Mouse (Mus musculus): ENCODE results near the gene Gpc6. TPM values are rescaled to one million over a fixed set of nuclear protein-coding genes. Genes with fewer than 3 reads are reported as not detected.
A peak's percentile ranks its signal among the peaks of the same experiment; 100 is the strongest.

Gpc6 gene
- polyA plus RNA-seq, 1 experiment from 2014 or later: 37.7 TPM

DNA sequence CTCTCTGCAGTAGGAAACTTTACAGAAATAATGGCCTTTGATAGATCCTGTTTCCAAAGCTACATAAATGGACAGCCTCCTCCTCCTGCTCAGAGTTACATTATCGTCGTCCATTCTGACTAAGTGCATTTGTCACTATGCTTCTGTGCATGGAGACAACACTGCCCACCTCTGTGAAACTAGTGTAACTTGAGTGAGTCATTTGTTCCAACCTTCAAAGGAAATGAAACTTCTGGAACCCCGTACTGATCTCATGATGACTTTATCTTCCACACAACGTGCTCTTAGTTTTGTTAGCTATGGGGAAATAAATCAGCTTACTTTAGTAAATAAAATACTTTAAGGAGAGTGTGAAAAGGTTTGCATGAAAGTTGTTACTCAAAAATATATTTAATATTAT, 50.1 kb downstream of the Gpc6 start:
- Histone ChIP-seq H3K27me3 (ENCODE audit: low read depth, poor library complexity, severe bottlenecking) (no peaks in the 10 kb centered on the region), H3K36me3 (no peaks in the 10 kb centered on the region), H3K4me3 (no peak overlapping the region), H3K27ac (replicated peaks) (no peak overlapping the region), H3K4me1 (no peaks in the 10 kb centered on the region), H3K9me3 (replicated peaks) (no peaks in the 10 kb centered on the region)
- 85% methylated on average over 4 of the region's 4 CpGs for WGBS
- DNase-seq (ENCODE audit: low spot score): no peak

DNA sequence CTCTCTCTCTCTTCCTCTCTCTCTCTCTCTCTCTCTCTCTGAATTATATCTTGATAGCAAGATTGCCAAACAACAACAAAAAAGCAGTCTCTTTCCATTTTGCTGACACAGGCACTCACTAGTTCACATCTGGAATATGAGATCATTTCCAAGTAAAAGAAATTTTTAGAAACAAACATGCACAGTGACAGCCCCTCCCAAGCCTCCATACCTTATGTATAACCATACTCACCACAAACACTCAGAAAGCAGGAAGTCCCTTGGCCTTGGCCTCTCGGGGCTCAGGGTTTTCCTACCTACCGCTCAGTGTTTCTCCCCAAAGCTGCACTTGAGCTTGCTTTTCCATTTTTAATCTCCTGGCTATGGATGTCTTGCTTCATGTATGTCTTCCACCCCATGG, 52.1 kb downstream of the Gpc6 start:
- Histone ChIP-seq H3K4me3 (no peak overlapping the region), H3K36me3 (no peaks in the 10 kb centered on the region), H3K9me3 (replicated peaks) (no peaks in the 10 kb centered on the region), H3K4me1 (no peaks in the 10 kb centered on the region), H3K27me3 (ENCODE audit: low read depth, poor library complexity, severe bottlenecking) (no peaks in the 10 kb centered on the region), H3K27ac (replicated peaks) (no peak overlapping the region)
- no peak for DNase-seq (ENCODE audit: low spot score)
- WGBS: 89% methylated on average over 2 of the region's 2 CpGs

DNA sequence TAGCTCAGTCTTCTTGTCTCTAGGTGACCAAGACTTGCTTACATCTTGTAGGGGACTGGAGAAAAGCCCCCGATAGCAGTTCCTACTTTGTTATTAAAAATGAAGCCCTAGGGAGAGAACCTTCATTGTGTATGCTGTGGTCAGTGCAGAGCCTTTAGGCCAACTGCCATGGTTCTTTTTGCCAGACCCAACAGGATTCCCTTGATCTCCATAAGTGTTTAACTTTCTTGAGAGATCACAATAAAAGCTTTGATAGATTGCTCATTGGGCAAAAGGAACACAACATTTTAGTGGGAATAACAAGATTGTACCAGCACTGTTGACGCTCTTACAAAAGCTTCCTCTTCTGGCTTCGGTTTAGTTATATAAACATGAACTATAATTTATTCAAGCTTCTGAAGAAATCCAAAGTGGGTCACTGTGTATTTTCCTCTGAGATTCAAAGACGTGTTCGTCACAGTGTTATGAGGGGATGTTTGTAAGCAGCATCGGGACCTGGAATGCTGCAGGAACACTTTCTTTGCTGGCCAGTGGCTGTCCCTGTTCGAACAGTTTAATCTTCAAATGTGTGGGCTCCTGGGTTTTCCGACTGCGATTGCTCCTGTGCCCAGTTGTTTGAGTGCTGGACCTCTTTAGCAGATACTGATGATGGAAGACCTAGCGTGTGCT, 54.7 kb downstream of the Gpc6 start:
- H3K36me3 ChIP-seq: no peaks in the 10 kb centered on the region
- H3K9me3 ChIP-seq (replicated peaks): no peaks in the 10 kb centered on the region
- DNase-seq (ENCODE audit: low spot score): no peak
- no peak overlapping the region for H3K27ac ChIP-seq (replicated peaks)
- no peaks in the 10 kb centered on the region for H3K27me3 ChIP-seq (ENCODE audit: low read depth, poor library complexity, severe bottlenecking)
- H3K4me1 ChIP-seq: no peaks in the 10 kb centered on the region
- H3K4me3 ChIP-seq: no peak overlapping the region
- 90% methylated on average over 10 of the region's 10 CpGs for WGBS

DNA sequence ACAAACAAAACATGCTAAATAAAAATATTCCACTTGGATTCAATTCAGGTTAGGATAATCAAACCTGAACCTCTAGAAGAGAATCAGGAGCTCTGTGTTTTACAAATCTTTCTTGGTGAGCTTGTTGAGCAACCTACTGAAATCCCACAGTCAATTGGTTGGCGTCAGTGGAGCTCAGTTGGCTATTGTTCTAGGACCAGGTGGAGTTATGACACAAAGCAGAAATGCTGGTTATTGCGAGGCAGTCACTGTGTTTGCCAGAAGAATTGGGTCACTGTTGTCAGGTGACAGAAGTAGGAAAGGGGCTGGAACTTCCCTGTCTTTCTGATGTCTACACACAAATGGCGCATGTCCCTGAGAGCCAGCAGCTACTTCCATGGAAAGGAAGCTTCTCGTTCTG, 56.6 kb downstream of the Gpc6 start:
- Histone ChIP-seq H3K4me1 (no peaks in the 10 kb centered on the region), H3K27ac (replicated peaks) (no peak overlapping the region), H3K4me3 (no peak overlapping the region), H3K9me3 (replicated peaks) (no peaks in the 10 kb centered on the region), H3K27me3 (ENCODE audit: low read depth, poor library complexity, severe bottlenecking) (no peaks in the 10 kb centered on the region), H3K36me3 (no peaks in the 10 kb centered on the region)
- no peak for DNase-seq (ENCODE audit: low spot score)
- 90% methylated on average over 4 of the region's 4 CpGs for WGBS

DNA sequence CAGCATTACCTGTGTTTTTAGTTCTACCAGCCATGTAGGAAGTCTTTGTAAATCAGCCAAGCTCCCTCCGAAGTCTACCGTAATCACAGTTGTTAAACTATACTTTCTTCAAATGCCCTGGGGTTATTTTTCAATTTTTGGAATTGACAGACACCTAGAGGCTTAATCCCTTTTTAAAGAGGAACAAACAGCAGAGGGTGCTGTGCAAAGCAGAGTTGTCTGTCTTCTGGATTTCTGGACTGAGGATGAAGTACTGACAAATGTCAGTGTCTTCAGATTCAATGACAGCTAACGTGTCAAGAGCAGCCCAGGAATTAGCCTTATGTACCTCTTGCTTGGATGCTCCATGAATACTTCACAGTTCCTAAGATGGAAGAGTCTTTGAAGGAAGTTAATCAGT, 62.2 kb downstream of the Gpc6 start:
- peaks cover 30% of the 10 kb centered on the region for H3K36me3 ChIP-seq
- no peak overlapping the region for H3K4me3 ChIP-seq
- H3K4me1 ChIP-seq: no peaks in the 10 kb centered on the region
- no peak for DNase-seq (ENCODE audit: low spot score)
- 87% methylated on average over 3 of the region's 3 CpGs for WGBS
- H3K9me3 ChIP-seq (replicated peaks): peaks cover 12% of the 10 kb centered on the region; the same call in 1 of the 2 replicates
- H3K27me3 ChIP-seq (ENCODE audit: low read depth, poor library complexity, severe bottlenecking): no peaks in the 10 kb centered on the region
- H3K27ac ChIP-seq (replicated peaks): no peak overlapping the region

DNA sequence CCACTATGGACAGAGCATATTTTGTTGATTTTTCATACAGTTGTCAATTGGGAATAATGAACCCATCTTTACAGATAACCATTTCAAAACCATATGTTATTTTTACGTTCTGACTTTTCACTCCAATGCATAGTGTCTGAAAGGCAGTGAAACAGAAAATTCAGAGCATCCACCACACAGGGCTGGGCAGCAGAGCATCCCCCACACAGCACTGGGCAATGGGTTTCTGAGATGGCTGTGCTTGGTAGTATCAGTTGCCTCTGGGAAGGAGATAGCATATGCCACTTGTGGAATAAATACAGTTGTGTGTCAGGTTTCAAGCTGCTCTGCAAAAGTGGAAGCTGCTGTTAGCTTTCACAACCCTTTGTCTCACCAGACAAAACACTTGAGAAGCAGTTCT, 75.3 kb downstream of the Gpc6 start:
- DNase-seq (ENCODE audit: low spot score): no peak
- H3K27me3 ChIP-seq (ENCODE audit: low read depth, poor library complexity, severe bottlenecking): no peaks in the 10 kb centered on the region
- H3K36me3 ChIP-seq: peaks cover 3% of the 10 kb centered on the region; the same call in 1 of the 2 replicates
- H3K4me3 ChIP-seq: no peak overlapping the region
- no peak overlapping the region for H3K27ac ChIP-seq (replicated peaks)
- WGBS: 85% methylated on average over 1 of the region's 1 CpGs
- H3K4me1 ChIP-seq: no peaks in the 10 kb centered on the region
- H3K9me3 ChIP-seq (replicated peaks): no peaks in the 10 kb centered on the region

DNA sequence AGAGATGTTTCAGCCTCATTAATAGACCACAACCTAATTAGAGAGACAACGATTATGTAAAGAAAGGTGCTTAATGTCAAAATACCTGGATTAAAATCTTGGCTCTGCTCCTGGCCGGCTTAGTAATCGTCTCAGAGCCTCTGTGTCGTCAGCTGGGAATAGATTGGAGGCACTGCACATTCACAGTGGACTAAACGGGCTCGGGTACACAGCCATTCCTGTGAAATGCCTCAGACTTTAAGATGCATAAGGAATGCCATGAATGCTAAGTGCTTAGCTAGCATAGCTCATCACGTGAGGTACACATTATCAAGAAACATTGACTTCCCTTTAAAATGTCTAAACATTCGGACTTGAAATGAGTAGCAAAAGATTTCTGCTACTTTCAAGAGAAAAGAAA, 77.2 kb downstream of the Gpc6 start:
- Histone ChIP-seq H3K4me3 (no peak overlapping the region), H3K27ac (replicated peaks) (no peak overlapping the region), H3K4me1 (no peaks in the 10 kb centered on the region), H3K27me3 (ENCODE audit: low read depth, poor library complexity, severe bottlenecking) (no peaks in the 10 kb centered on the region), H3K36me3 (peaks cover 3% of the 10 kb centered on the region; the same call in 1 of the 2 replicates), H3K9me3 (replicated peaks) (no peaks in the 10 kb centered on the region)
- WGBS: 86% methylated on average over 8 of the region's 8 CpGs
- no peak for DNase-seq (ENCODE audit: low spot score)

DNA sequence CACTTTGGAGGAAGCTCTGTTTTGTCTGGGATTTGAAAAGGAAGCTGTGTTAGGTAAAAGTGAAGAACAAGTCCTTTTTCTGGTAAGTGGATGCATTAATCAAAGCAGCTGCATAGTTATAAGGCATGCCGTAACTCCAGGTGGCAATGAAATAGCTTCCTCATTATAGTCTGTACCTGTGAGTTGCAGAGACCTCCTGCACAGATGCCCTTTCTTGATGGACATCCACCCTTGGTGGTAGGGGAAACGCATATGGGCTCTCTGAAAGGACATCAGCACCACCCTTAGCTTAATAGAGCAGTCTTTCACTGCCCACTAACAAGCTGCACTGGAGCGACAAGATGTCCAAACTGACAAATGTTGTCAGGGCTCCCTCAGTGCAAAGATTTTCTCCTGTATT, 83.7 kb downstream of the Gpc6 start:
- DNase-seq (ENCODE audit: low spot score): no peak

DNA sequence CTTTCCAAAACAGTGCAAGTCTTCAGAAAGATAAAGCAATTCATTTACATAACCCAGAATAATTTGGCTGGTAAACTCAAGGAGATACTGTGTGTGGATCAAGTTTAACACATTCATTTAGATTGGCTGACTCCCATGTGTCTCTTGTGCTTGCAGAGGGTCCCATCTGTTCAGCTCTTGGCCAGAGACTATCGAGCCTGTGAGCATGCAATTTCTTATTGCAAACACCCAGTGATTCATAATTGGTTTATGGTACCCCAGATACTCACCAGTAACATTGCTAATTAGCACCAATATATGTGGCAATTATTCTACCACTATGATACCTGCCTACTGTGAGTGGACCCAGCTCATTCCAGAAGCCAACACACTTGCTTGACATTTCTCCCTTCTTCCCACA, 87.9 kb downstream of the Gpc6 start:
- WGBS: 88% methylated on average over 1 of the region's 1 CpGs
- Histone ChIP-seq H3K36me3 (no peaks in the 10 kb centered on the region), H3K27me3 (ENCODE audit: low read depth, poor library complexity, severe bottlenecking) (no peaks in the 10 kb centered on the region), H3K9me3 (replicated peaks) (no peaks in the 10 kb centered on the region), H3K4me1 (peaks cover 50% of the 10 kb centered on the region), H3K27ac (replicated peaks) (no peak overlapping the region), H3K4me3 (no peak overlapping the region)
- no peak for DNase-seq (ENCODE audit: low spot score)

More for the DNA sequence above, 83.7 kb downstream of the Gpc6 start:
- Histone ChIP-seq H3K4me1 (peaks cover 12% of the 10 kb centered on the region), H3K27ac (replicated peaks) (no peak overlapping the region), H3K27me3 (ENCODE audit: low read depth, poor library complexity, severe bottlenecking) (no peaks in the 10 kb centered on the region), H3K9me3 (replicated peaks) (no peaks in the 10 kb centered on the region), H3K36me3 (0 out of 2 replicates have a peak, but pooled peaks cover 3% of the 10 kb centered on the region), H3K4me3 (no peak overlapping the region)
- whole genome bisulfite sequencing: 88% methylated on average over 3 of the region's 3 CpGs

DNA sequence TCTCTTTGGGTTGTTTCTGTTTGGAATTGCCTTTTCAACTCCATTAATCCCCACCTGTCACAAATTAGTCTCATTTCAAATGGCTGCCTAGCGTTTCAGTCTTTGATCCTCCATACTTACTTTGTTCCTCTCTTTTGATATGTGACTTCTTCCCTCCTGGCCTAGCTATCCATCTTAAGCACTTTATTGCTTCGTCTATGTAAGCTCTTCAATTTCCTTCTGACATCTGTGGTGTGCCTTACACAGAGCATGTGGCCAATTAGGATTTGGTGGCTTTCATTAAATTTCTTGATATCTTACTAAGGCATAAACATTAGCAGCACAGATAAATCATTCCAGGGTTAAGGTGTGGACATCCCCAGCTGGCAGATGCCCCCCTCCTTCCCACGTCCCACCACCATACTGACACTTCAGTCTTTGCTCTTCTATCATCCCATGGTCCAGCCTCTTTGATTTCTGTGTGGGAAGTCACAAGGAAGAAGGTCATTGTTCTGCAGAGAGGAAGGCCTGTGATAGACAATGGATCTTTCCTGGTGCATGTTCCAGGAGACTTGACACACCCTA, 88.5 kb downstream of the Gpc6 start:
- no peaks in the 10 kb centered on the region for H3K36me3 ChIP-seq
- peaks cover 57% of the 10 kb centered on the region for H3K4me1 ChIP-seq
- no peak overlapping the region for H3K27ac ChIP-seq (replicated peaks)
- no peak overlapping the region for H3K4me3 ChIP-seq
- WGBS: 50% methylated on average over 3 of the region's 3 CpGs
- no peak for DNase-seq (ENCODE audit: low spot score)
- no peaks in the 10 kb centered on the region for H3K27me3 ChIP-seq (ENCODE audit: low read depth, poor library complexity, severe bottlenecking)
- no peaks in the 10 kb centered on the region for H3K9me3 ChIP-seq (replicated peaks)

DNA sequence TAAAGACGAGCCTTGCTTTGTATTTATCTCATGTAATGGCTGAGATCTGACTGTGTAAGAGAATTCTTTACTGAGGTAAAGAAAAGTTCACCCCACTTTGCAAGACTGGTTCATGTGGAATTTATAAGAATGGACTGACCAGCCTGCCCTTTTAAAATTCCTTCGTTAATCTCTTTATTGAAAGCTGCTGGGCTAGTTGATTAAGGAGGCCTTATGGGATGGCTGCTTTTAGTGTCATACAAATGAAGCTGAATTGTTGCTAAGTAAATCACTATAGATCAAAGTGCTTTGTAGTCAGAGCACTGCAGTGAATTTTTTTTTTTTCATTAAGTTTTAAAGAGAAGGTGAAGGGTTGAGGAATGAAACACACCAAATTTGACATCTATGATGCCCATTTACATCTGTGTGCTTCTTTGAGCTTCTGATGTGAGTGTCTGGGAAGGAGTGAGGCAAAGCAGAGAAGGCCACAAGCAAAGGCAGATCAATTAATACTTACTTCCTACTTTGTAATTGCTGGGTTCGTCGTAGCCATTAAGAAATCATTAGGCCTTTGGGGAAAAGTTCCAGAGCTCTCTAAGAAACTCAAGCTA, 90.3 kb downstream of the Gpc6 start:
- H3K9me3 ChIP-seq (replicated peaks): no peaks in the 10 kb centered on the region
- no peaks in the 10 kb centered on the region for H3K36me3 ChIP-seq
- peaks cover 67% of the 10 kb centered on the region for H3K4me1 ChIP-seq
- H3K4me3 ChIP-seq: no peak overlapping the region
- peak overlapping the region; percentile 14; the same call in 1 of the 2 replicates for H3K27ac ChIP-seq (replicated peaks)
- 22% methylated on average over 4 of the region's 4 CpGs for WGBS
- no peaks in the 10 kb centered on the region for H3K27me3 ChIP-seq (ENCODE audit: low read depth, poor library complexity, severe bottlenecking)
- DNase-seq (ENCODE audit: low spot score): no peak

DNA sequence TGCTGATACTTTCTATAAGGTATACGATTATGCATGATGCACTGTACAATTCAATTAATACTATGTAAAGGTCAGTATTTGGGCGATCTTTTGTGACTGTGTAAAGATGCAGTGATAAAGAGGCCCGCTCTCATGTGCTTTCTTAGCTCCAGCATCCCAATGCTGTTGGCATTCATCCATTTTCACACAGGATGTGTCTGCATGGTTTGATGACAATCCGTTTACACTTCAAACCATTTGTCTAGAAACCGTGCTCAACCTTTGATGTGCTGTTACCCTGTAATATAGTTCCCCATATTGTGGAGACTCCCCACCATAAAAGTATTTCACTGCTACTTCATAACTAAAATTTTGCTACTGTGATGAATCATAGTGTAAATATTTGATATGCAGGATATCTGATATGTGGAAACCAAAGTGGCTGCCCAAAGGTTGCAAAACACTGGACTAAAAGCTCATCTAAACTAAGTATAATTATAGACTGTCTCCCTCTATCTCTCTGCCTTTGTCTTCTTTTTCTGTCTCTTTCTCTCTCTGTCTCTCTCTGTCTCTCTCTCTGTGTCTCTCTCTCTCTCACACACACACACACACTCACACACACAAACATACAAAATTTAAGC, 97.2 kb downstream of the Gpc6 start:
- no peak overlapping the region for H3K4me3 ChIP-seq
- 92% methylated on average over 5 of the region's 5 CpGs for WGBS
- DNase-seq (ENCODE audit: low spot score): no peak
- no peaks in the 10 kb centered on the region for H3K36me3 ChIP-seq
- peaks cover 24% of the 10 kb centered on the region for H3K4me1 ChIP-seq
- H3K27me3 ChIP-seq (ENCODE audit: low read depth, poor library complexity, severe bottlenecking): no peaks in the 10 kb centered on the region
- no peaks in the 10 kb centered on the region for H3K9me3 ChIP-seq (replicated peaks)
- no peak overlapping the region for H3K27ac ChIP-seq (replicated peaks)

DNA sequence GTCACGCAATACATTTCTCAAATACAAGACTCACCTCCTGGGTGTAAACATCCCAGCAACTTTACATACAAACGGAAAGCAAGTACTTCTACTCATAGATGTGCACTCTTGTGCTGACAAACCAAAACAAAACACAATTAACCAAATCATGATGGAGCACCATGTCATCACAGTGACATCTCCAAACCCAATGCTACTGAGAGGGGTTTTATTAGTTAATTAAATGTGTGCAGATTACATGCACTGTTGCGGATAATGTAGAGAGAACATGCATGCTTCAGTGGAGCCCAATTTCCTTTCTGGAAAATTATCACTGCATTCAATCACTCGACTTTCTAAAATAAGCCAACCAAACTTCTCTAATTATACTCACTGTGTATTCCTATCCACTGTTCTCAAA, 109.0 kb downstream of the Gpc6 start:
- WGBS: 91% methylated on average over 4 of the region's 4 CpGs
- Histone ChIP-seq H3K27ac (replicated peaks) (no peak overlapping the region), H3K4me3 (no peak overlapping the region), H3K27me3 (ENCODE audit: low read depth, poor library complexity, severe bottlenecking) (no peaks in the 10 kb centered on the region), H3K4me1 (no peaks in the 10 kb centered on the region), H3K36me3 (no peaks in the 10 kb centered on the region), H3K9me3 (replicated peaks) (no peaks in the 10 kb centered on the region)
- no peak for DNase-seq (ENCODE audit: low spot score)

Measured in midbrain, embryonic 10.5 days (tissue).